ENCODE assay signal across 9 mouse cellular contexts in the genomic region with DNA sequence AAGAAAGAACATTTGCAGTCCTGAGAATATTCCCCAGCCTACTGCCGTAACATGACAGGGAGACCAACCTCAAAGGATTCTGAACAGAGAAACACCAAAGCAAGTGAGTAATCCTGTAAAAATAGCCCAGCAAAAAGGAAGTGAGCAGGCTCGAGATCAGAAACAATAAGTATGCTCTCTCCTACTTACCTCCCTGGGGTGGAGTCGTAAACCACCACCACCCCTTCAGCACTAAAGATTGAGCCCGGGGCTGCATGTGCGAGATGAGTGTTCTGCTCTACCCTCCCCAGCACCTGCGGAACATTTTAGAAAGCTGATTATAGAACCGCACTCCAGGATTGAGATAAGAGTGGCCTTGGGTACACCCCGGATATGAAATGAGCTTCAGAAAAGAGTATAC.
DNase-seq lines count a peak whose midpoint lies in the region; ATAC-seq lines count a peak whose summit lies in the region.
"Had no signal": no experiment of that assay in that cellular context is flagged by ENCODE, and none has a peak within 500 bp of the region (broad histone marks: within the 10 kb centered on the region; RNA-seq: fewer than 3 reads in every experiment).

No protein-coding gene starts in this region.

- no peak overlapping the region for H3K27ac ChIP-seq in liver, embryonic 12.5 days

- DNase-seq in frontal cortex, postnatal 14 days (ENCODE audit: low spot score in 2 of 2), result no peak
- peak; percentile 34 for DNase-seq in right cerebral cortex, postnatal 25 days
- no peak for DNase-seq in right cerebral cortex, postnatal 14 days
- DNase-seq in thymus, postnatal 0 days (ENCODE audit: low spot score), result peak; percentile 80
- no peak for DNase-seq in ovary, postnatal 10 days (ENCODE audit: low spot score)
- DNase-seq in cerebellum, postnatal 4 days (ENCODE audit: low spot score in 2 of 2), result no peak
- DNase-seq: lung, postnatal 4 days had no signal

- H3K4me3 ChIP-seq in liver, embryonic 12.5 days, result no peak overlapping the region

- WGBS in liver, embryonic 12.5 days (ENCODE audit: insufficient replicate concordance), result 56% methylated on average over 8 of the region's 8 CpGs

- H3K4me1 ChIP-seq in liver, embryonic 12.5 days, result peaks cover 19% of the 10 kb centered on the region

- H3K36me3 ChIP-seq in liver, embryonic 12.5 days, result peaks cover 64% of the 10 kb centered on the region

- no peaks in the 10 kb centered on the region for H3K27me3 ChIP-seq in liver, embryonic 12.5 days (replicated peaks)

- no peaks in the 10 kb centered on the region for H3K9me3 ChIP-seq in liver, embryonic 12.5 days (replicated peaks)

- H3K9ac ChIP-seq in liver, embryonic 12.5 days, result no peak overlapping the region

- no peak overlapping the region for H3K4me2 ChIP-seq in liver, embryonic 12.5 days

- ATAC-seq in frontal cortex, adult (ENCODE audit: low TSS enrichment), result peak; percentile 71
- ATAC-seq in liver, embryonic 12.5 days, result peak; percentile 43; the same call in 1 of the 2 replicates

Comparison
In these comparisons a context has a peak if more than half of its experiments do, and no peak if none do; other contexts are left out.
1. DNase-seq: peak in right cerebral cortex, postnatal 25 days (single experiment) and thymus, postnatal 0 days (single experiment); none in frontal cortex, postnatal 14 days (0 of 2), right cerebral cortex, postnatal 14 days (single experiment), ovary, postnatal 10 days (single experiment) and cerebellum, postnatal 4 days (0 of 2).